Mouse (Mus musculus) liver, adult (tissue): ENCODE data around the gene Mau2.

Experiments used
- GATA4 ChIP-seq: IDR thresholded peaks from 2 replicates; pipeline ENCODE4 v1.6.1; 2014; ENCODE audit warnings: mild to moderate bottlenecking, low read length; ENCODE audit not compliant: insufficient replicate concordance

The Mau2 gene

GRCm38 (mm10) chr8:70049662-70050061 is 7.1 kb upstream of the Mau2 start:
- TF ChIP-seq GATA4 = no peak

GRCm38 (mm10) chr8:70043996-70044395 is 1.5 kb upstream of the Mau2 start:
- no peak for TF ChIP-seq GATA4

GRCm38 (mm10) chr8:70041885-70042546 is 518 bp downstream of the Mau2 start:
- no peak for TF ChIP-seq GATA4

GRCm38 (mm10) chr8:70037994-70038393 is 4.5 kb downstream of the Mau2 start:
- no peak for TF ChIP-seq GATA4

- no peak for TF ChIP-seq GATA4
Measured at GRCm38 (mm10) chr8:70030255-70030654, 12.3 kb downstream of the Mau2 start.

- no peak for TF ChIP-seq GATA4
Measured at GRCm38 (mm10) chr8:70026151-70026550, 16.4 kb downstream of the Mau2 start.

GRCm38 (mm10) chr8:70023596-70023995 is 18.9 kb downstream of the Mau2 start:
- no peak for TF ChIP-seq GATA4

GRCm38 (mm10) chr8:70015017-70015416 is 27.5 kb downstream of the Mau2 start:
- TF ChIP-seq GATA4 = no peak

- TF ChIP-seq GATA4 = no peak
Measured at GRCm38 (mm10) chr8:70012763-70013162, 29.8 kb downstream of the Mau2 start.

- no peak for TF ChIP-seq GATA4
Measured at GRCm38 (mm10) chr8:70012350-70012749, 30.2 kb downstream of the Mau2 start.

GRCm38 (mm10) chr8:70005178-70005577 is 37.4 kb downstream of the Mau2 start:
- no peak for TF ChIP-seq GATA4

- TF ChIP-seq GATA4 = no peak
Measured at GRCm38 (mm10) chr8:70004345-70004744, 38.2 kb downstream of the Mau2 start.

GRCm38 (mm10) chr8:70003204-70003657 is 39.3 kb downstream of the Mau2 start:
- no peak for TF ChIP-seq GATA4

- TF ChIP-seq GATA4 = no peak
Measured at GRCm38 (mm10) chr8:70001176-70001891, 41.2 kb downstream of the Mau2 start.

- no peak for TF ChIP-seq GATA4
Measured at GRCm38 (mm10) chr8:70000226-70000625, 42.3 kb downstream of the Mau2 start.

GRCm38 (mm10) chr8:69999236-69999635 is 43.3 kb downstream of the Mau2 start:
- no peak for TF ChIP-seq GATA4
